Mouse (Mus musculus) cerebellum, adult 9-10 months (tissue): ENCODE results near the gene Ksr1.

Experiments
- DNase-seq: peaks from one replicate; pipeline ENCODE4 v3.0.0; 2022

Ksr1 gene

DNA sequence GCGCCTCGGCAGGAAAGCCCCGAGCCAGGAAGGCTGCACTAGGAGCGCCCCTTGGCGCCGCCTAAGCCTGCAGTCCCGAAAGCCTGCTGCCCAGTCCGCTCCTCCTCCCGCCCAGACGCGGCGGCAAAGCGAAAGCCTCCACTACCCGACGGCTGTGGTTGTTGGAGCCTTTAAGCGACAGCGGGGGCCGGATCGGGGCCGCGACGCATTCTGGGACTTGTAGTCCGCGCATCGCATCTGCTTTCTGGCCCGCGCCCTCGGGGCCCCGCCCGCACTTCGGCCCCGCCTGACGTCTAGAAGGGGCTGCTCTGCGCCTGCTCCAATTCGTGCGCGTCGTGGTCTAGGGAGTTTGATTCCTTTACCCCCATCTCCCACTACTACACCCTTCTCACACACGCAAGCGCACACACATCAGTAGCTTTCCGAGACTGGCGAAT is at the start of gene Ksr1:
Gene Ksr1 (minus strand): TSS at position 77 of the 437 bp plus-strand sequence.
- DNase-seq = peak; percentile 88

DNA sequence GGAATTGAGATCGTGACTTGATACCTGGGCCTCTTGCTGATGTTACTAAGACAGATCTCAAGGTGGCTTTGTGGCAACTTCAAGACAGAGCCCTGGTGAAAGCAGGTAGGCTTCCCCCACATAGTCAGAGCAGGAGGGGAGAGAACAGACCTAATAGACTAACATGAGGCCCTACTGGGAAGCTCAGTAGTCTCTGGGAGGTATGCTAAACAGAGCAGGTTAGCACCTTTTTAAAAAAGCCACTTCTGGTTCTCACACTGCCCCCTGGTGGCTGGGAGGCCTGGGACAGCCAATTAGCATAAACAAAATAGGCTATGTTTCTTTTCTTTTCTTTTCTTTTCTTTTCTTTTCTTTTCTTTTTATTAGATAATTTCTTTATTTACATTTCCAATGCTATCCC is 46.0 kb upstream of the Ksr1 start:
- DNase-seq = no peak

DNA sequence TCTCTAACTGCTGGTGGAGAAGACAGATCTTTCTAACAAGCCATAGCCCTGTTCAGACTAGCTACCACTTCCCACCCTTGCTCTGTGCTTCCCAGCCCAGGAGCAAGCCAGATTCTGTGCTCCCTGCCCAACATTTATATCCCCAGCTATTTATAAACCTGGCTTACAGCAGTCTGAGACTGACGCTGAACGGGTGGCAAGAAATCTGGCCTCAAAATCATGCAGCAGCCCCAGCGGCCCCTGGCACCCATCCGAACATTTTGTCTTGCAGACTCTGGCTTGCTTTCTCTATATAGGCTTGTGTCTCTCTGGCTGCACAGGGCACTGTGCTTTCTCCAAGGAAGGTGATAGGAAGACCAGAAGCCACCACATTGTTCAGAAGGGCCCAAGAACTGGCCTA is 45.0 kb upstream of the Ksr1 start:
- no peak for DNase-seq

DNA sequence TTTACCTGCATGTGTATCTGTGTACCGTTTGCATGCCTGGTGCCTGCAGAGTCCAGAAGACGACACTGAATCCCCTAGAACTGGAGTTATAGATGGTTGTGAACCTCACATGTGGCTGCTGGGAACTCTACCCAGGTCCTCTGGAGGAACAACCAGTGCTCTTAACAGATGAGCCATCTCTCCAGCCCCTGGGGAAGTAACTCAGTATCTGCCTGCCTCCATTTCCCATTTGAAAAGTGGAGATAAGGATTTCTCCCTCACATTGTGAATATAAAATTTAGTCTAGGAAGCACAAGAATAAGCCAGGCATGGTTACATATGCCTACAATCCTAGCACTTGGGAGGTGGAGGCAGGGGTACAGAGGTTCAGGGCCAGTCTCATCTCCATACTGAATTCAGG is 44.0 kb upstream of the Ksr1 start:
- no peak for DNase-seq

DNA sequence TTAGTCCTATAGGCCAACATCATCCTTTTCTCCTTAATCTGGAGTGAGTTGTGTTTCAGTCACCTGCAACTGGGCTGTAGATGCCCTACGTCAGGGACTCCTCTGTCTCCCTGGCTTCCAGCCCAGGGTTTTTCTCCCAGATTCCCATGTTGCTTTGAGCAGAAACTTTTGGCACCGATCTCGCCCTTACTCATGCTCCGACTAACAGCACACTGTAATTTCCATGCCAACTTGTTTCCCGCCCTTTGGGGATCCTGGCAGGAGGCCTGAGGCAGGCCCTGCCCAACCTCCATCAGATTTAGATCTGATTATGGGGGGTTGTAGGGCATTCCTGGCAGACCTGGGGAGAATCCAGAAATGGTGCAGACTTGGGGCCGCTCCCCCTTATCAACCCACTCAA is 42.0 kb upstream of the Ksr1 start:
- peak; percentile 50 for DNase-seq

DNA sequence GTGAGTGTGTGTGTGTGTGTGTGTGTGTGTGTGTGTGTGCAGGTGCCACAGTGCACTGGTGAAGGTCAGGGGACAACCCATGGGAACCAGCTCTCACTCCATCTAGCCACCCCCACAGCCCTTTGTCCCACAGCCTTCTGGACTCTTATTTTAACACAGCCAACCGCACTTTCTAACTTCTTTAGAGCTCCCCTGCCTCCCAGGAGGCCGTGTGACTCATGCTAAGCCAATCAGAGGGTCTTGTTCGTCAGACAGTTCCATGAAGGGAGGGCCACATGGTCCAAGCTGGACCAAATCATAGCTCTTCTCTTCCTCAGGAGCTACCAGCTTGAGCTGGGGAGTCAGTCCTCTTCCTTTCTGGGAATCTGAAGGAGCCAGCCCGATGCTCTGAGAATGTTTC is 41.1 kb upstream of the Ksr1 start:
- DNase-seq = no peak

DNA sequence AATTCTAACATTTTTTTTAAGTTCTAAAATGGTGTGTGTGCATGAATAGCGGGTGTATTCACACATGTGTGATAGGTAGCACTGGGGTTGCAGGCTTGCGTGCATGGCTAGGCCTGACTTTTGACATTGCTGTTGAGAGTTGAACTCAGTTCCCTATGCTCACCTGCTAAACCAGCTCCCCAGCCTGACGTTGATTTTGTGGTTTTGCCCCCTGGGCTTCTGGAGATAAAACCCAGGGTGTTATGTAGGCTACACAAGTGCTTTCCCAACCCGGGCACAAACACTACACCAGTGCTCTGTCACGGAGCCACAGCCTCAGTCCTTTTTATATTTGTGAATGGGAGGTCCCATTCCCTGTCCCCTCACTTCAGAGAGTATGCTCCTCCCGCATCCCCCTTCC is 39.5 kb upstream of the Ksr1 start:
- DNase-seq = no peak

DNA sequence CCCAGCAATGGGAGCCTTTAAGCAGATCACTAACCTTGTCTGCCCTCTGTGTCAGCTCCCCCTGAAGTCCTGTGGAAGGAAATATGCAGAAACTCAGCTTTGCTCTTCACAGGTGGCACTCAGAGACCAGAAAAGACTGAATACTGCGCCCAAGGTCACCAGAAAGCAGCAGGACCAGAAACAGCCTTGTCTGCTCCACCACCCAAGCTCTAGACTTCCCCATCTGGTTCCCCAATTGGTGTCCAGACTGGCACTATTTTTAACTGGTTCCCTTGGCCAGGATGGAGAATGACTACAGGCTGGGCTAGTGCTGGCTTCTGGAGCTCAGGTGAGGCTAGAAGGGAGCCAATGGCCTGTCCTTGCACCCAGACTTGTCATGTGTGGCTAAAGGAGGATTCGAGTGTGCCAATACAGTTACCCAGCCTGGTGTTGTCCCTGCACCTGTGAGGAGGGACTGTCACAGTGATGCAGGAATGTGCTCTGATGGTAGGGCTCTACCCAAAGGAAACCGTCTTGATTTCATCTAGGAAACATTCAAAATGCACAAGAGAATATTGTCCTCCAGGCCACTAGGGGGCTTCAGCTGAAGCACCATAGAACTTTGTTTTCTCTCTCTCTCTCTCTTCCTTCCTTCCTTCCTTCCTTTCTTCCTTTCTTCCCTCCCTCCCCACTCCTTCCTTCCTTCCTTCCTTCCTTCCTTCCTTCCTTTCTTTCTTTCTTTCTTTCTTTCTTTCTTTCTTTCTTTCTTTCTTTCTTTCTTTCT is 38.1 kb upstream of the Ksr1 start:
- DNase-seq = no peak

DNA sequence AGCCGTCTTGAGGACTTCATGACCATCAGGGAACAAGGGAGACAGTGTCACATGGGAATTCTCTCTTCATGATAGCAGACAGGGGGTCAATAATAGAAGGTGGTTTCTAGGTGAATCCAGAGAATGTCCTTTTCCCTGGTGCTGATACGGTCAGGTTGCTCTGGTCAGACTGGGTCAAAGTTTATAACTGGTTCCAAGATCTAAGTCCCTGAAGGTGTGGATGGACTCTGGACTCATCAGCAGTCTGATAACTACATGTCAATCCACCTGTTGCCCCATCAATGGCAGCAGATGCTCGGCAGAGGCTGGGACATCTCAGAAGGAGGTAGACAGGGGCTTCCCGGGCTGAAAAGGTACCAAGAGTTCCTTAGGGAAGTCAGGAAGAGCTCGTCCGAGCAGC is 37.2 kb upstream of the Ksr1 start:
- no peak for DNase-seq

DNA sequence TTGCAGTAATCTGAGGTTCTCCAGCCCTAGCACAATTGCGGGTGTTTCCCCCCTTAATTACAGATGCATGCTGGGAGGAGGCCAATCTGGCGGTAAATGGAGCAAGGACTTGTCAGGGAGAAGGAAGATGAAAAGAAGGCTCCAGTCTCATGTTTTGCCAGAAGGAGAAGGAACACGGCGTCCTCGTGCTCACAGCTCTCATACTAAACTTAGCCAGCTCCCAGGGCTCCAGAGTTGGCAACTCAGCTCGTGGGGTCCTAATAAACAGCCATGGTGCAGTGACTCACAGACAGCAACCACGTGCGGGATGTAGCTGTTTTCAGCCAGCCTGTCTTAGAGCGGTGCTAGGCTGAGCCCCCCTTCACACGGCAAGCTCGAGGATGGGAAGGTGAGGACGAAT is 36.7 kb upstream of the Ksr1 start:
- DNase-seq = no peak

DNA sequence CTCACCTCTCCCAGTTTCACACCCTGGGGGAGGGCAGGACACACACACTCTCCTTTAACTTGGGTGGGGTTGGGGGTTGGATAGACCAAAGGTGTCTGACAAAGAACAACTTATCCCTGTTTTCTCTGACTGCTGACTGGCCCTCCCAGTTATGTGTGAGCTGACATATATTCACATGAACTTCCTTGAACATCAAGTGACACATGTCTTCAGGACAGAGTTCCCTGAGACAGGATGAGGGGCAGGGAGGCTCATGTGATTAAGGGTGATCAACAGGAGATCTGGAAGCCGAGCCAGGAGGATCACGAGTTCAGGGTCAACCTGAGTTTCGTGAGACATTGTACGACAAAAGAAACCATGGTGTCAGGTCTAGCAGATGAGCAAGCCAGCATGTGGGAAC is 35.7 kb upstream of the Ksr1 start:
- no peak for DNase-seq

DNA sequence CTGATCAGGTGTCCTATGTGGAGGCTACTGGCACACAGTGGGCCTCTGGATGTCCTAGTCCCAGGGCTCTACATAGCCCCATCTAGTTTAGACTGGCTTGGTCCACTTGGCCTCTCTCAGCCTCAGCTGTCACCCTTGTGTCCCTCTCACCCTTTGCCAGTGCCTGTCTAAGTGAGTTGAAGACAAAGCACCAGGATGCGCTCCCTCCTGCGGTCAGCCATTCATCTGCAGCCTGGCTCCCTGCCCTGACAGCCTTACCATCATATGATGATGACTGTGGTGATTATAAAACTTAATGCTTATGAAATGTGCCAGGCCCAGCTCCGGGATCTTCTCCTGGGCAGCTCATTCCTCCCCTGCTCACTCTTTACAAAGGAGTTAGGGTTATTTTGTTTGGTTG is 30.5 kb upstream of the Ksr1 start:
- DNase-seq = no peak

DNA sequence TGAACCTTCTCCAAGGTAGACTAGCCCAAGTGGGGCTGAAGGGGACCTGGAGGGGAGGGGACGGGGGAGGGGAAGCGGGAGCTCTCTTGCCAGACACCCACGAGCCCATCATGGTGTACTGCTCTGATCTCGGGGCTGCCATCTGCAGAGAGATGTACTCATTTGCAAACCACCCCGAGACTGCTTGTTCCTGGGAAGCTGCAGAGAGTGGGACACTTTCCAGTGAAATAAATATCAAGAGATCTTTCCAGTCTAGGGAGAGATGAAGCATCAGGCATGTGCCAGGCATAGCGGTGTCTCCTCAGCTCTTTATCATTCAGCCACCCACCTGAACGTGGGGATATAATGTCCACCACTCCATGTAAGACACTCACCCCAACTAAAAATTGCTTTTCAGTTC is 25.8 kb upstream of the Ksr1 start:
- no peak for DNase-seq

DNA sequence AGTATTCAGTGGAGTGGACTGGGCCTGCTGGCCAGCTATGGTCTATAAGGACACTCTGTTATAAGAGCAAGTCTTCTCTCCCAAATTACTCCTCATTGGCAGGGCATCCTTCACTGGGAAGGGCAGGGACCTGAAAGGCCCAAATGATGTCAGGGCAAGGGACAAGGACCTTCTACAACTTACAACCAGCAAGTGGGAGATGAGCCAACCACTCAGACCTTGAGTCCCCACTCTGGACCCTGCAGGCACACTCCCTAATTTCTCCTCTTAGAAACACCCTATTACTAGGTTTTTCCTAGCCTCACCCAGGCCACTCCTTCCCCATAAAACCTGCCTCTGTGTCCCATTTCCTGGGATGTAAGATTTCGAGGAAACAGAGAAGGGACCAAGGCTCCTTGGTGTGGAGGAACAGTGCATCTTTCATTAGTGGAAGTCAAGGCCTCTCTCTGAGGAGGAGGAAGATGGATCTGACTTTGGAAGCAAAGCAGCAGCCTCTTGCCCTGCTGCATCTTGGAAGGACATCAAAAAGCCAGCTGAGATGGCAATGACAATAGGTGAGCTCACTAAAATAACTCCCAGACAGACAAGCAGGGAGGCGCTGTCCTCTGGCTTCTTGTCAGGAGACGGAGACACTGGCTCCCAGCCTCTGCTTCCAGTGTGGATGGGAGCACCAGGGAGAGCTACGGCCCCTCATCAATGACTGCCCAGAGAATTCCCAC is 20.5 kb upstream of the Ksr1 start:
- no peak for DNase-seq

DNA sequence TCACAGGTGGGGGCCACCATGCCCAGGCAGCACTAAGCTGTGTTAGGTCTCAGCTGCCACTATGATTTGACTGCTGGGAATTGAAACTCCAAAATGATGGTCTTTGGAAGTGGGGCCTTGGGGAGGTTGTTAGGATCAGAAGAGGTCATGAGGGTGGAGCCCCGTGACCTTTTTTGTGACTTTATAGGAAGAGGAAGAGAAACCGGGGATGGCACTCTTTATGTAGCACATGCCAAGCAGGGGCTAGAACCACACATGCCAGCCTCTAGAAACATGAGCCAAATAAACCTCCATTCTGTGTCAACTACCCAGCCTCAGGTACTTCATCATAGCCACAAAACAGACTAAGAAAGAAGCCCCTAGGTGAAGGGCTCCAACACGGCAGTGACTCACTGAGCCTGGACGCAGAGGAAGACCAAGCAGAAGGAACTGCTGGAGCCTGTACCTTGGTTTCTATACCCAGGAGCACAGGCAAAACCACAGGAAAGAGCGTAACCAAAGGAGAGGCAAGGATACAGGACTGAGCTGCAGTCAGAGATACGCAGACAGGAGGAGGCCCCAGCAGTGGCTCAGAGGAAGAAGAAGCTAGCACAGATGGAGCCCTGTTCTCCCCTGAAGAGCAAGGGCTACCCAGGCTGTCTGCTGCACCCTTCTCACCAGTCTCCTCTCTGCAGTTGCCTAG is 15.0 kb upstream of the Ksr1 start:
- DNase-seq = no peak

DNA sequence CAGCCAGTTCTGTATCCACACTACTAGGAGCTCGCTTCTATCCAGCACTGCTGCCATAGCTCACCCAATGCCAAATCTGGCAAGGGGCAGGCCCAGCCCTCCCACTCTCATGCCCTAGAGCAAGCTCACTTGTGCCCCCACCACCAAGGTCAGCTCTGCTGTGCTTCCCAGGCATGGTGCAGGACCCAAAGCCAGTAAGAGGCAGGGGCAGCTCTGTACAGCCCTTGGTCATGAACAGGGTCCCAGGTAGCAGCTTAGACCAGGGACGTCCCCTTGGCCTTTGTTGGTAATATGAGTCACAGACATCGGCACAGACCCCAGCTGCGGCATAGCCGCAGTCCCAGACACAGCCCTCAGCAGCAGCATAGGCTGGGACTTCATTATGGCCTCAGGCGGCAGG is 13.9 kb upstream of the Ksr1 start:
- no peak for DNase-seq

DNA sequence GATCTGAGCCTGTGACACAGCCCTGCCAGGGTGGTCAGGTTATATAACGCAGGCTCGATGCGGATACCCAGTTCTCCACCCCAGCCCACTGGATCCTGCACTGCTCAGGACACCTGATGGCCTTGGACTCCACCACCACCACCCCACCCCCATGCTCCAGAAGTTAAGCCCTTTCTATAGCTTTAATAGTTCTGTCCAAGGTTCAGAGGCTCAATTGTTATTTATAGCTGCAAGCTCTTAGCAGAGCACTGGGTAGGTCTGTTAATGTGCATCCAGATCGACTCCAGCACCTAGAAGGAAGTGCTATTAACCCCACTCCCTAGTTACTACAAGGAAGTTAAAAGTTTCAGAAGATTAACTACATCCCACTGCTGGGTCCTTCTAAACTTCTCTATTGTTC is 11.5 kb upstream of the Ksr1 start:
- no peak for DNase-seq

DNA sequence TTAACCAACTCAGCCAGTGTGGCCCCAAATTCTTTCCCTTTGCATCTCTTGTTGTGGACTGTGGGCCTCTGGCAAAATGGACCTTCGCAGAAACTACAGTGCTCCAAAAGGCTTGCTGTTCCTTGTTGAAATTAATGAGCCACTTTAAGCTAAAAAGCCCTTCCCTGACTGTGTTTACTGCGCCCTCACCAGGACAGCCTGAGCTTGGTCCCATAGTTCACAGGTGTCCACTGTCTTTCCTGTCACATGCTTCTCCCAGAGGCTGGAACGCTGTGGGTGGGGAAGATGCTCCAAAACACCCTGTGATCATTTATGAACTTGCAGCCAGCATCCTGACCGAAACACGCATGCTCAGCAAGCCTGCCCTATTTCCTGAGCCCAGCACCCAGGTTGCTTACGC is 9.1 kb upstream of the Ksr1 start:
- no peak for DNase-seq

DNA sequence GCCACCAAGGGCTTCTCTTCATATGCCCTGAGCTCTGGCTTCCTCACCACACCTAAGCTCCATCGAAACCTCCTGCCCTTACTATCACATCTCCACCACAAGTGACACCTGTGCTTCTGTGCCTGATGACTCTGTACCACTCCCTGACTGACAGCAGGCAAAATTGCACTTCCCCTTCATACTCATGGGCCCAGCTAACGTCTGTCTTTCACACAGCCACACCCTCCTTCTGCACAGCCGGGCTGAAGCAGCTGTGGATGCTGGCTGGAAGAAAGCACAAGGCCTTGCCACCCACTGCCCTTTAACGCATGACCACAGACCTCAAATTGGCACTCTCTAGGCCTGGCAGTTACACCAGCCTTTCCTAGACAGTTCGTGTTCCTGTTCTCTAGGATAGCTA is 6.5 kb upstream of the Ksr1 start:
- no peak for DNase-seq

DNA sequence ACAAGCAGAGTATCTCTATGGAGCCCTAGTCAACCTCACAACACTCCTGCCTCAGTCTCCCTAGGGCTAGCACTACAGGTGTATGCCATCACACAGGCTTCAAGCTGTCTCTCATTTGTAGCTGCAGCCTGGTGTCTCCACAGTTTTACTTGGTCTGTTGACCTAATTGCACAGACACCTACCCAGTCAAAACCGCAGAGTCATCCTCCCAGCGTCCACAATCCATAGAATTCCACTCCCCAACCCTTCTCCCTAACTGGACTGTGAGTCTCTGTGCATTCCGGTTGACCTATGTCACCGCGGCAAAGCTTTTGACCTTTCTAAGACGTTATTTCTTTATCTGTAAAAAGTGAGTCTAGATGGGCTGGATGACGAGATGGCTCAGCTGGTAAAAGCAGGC is 5.7 kb upstream of the Ksr1 start:
- DNase-seq = no peak

DNA sequence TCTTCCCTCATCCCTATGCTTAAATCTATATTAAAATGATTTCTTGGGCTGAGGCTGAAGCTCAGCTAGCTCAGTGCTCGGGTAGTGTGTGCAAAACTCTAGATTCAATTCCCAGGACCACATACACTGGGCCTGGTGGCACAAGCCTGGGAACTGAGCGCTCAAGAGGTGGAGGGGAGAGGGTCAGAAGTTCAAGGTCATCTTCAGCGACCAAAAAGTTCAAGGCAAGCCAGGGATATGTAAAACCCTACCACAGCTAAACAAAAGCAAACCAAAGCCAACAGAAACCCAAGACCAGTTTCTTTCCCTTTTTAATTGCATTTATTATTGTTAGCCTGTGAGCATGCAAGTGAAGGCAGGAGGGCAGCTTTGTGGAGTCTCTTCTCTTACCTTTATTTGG is 4.1 kb upstream of the Ksr1 start:
- no peak for DNase-seq

DNA sequence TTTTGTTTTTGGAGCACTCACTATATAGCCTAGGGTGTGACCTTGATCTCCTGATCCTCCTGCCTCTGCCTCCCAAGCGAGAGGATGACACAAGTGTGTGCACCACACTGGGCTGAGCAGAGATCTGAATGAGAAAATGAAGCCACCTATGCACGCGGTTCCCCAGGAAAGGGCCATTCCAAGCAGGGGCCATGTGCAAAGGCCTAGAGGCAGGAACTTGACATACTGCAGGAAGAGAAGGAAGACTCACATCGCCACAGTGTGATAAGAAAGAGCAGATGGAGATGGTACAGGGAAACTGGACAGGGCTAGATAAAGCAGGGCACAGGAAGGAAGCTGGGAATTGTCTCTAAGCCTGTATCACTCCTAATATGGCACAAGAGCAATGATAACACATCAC is 3.1 kb upstream of the Ksr1 start:
- no peak for DNase-seq

DNA sequence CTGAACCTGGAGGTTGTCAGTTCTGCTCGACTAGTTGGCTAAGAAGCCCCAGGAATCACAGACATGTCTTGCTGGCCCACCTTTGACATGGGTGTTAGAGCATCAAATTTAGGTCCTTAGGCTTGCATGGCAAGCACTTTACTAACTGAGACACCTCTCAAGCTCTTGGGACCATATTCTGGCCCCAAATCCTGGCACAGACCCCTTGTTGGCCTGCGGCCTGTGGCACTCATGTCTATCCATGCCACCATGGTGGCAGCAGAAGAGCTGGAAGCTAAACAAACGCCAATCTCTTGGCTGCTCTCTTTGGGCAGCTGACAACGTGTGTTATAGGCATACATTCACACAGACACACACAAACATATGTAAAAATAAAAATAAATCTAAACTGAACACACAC is 2.6 kb upstream of the Ksr1 start:
- DNase-seq = no peak
